Mouse (Mus musculus): ENCODE results near the gene Mab21l1.

GRCm38 (mm10) chr3:55819598-55819997 lies 37.3 kb downstream of the Mab21l1 start:
- no peak for TF ChIP-seq CTCF (conservative IDR thresholded peaks at IDR 0.05; ENCODE audit: low read length)
- TF ChIP-seq NANOG (IDR thresholded peaks at IDR 0.05; ENCODE audit: borderline replicate concordance, low read length) = no peak
- TF ChIP-seq POU5F1 (IDR thresholded peaks at IDR 0.05; ENCODE audit: borderline replicate concordance, low read length) = no peak

All from E14TG2a.4 (cell line).